Mouse (Mus musculus) heart, postnatal 0 days (tissue): ENCODE data around the gene Ttc23.

Source experiments
- CTCF ChIP-seq: IDR thresholded peaks from 2 replicates; pipeline ENCODE4 v1.5.1; 2016; ENCODE audit warnings: antibody characterized with exemption, control low read depth, low read depth
- EP300 ChIP-seq: IDR thresholded peaks from 2 replicates; pipeline ENCODE4 v1.6.1; 2016; ENCODE audit warnings: antibody characterized with exemption, low read depth

GRCm38 (mm10) chr7:67636161-67636560, 11.0 kb upstream of the Ttc23 start:
- no peak for TF ChIP-seq CTCF
- TF ChIP-seq EP300: no peak
